In the genomic region with DNA sequence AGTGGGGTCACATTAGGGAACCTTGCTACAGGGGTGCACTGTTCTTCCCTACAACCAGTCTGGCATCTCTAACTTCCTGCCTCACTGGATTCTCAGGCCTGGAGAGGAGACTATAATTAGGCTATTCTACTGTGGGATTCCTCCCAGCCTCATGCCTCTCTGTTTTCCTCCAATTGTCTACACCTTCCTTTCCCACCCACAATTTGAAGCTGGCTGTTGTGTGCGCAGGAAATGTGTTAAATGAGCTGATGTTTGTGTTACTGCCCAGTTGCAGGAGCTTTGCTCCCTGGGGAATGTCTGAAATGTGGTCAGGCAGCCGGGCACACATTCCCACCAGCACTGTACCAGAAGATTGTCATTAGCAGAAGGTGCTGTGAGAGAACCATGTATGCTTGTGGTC, we compare ENCODE assay signal across 8 mouse cellular contexts.
DNase-seq lines count a peak whose midpoint lies in the region; ATAC-seq lines count a peak whose summit lies in the region.

No protein-coding gene starts in this region.

- no peak overlapping the region for H3K9ac ChIP-seq in neural tube, embryonic 13.5 days
- no peak overlapping the region for H3K9ac ChIP-seq in liver, embryonic 12.5 days

- H3K4me1 ChIP-seq in neural tube, embryonic 13.5 days (replicated peaks) = no peaks in the 10 kb centered on the region
- H3K4me1 ChIP-seq in liver, embryonic 12.5 days = peaks cover 24% of the 10 kb centered on the region

- no peaks in the 10 kb centered on the region for H3K36me3 ChIP-seq in neural tube, embryonic 13.5 days
- H3K36me3 ChIP-seq in liver, embryonic 12.5 days = no peaks in the 10 kb centered on the region

- ATAC-seq in neural tube, embryonic 13.5 days (ENCODE audit: low read depth) = no peak
- ATAC-seq in liver, embryonic 12.5 days = no peak

- no peaks in the 10 kb centered on the region for H3K27me3 ChIP-seq in neural tube, embryonic 13.5 days
- H3K27me3 ChIP-seq in liver, embryonic 12.5 days (replicated peaks) = no peaks in the 10 kb centered on the region; the same call in 1 of the 2 replicates

- H3K9me3 ChIP-seq in neural tube, embryonic 13.5 days = no peaks in the 10 kb centered on the region
- H3K9me3 ChIP-seq in liver, embryonic 12.5 days (replicated peaks) = no peaks in the 10 kb centered on the region

- H3K27ac ChIP-seq in neural tube, embryonic 13.5 days (replicated peaks) = peak overlapping the region; percentile 54; the same call in 1 of the 2 replicates
- 0 out of 2 replicates have a peak overlapping the region, but pooled peaks have one; percentile 20 for H3K27ac ChIP-seq in liver, embryonic 12.5 days

- no peak overlapping the region for H3K4me3 ChIP-seq in neural tube, embryonic 13.5 days
- H3K4me3 ChIP-seq in liver, embryonic 12.5 days = no peak overlapping the region

- H3K4me2 ChIP-seq in neural tube, embryonic 13.5 days = no peak overlapping the region
- H3K4me2 ChIP-seq in liver, embryonic 12.5 days = no peak overlapping the region

- no peak for DNase-seq in neural tube, embryonic 10.5 days (ENCODE audit: extremely low spot score, low spot score)
- peak; percentile 32 to 35 for DNase-seq in heart, postnatal 14 days
- no peak for DNase-seq in cerebellum, adult 9-10 months
- DNase-seq in embryo, embryonic 9.5 days (ENCODE audit: extremely low spot score) = no peak
- DNase-seq in spleen, postnatal 14 days (ENCODE audit: low spot score in 2 of 2) = no peak
- no peak for DNase-seq in cerebellum, adult 9-11 months

- intact Hi-C loops in heart, postnatal 14 days (cut with DNase I) = loop anchor here (2.0 to 10.0 kb wide), 6 partner anchors 40 to 276 kb away; no protein-coding TSS in a partner anchor

- WGBS in neural tube, embryonic 13.5 days = 56% methylated on average over 2 of the region's 2 CpGs
- 39% methylated on average over 2 of the region's 2 CpGs for WGBS in liver, embryonic 12.5 days (ENCODE audit: insufficient replicate concordance)

Comparison
In these comparisons a context has a peak if more than half of its experiments do, and no peak if none do; other contexts are left out.
1. DNase-seq: peak in heart, postnatal 14 days (2 of 2); none in neural tube, embryonic 10.5 days (single experiment), cerebellum, adult 9-10 months (single experiment), embryo, embryonic 9.5 days (single experiment), spleen, postnatal 14 days (0 of 2) and cerebellum, adult 9-11 months (single experiment).